Mouse (Mus musculus) lung, postnatal 0 days (tissue): ENCODE data around the gene Igsf8. TPM values are rescaled to one million over a fixed set of nuclear protein-coding genes. Genes with fewer than 3 reads are reported as not detected.

ENCODE experiments used
- ATAC-seq: fragments of 200-750 bp; cut with Nextera tagmentation; 2 replicates; pipeline ENCODE4 v1.8.0; 2017; ENCODE audit warnings: moderate library complexity
- DNase-seq: peaks from one replicate; pipeline ENCODE4 v3.0.0-alpha.2; 2016; ENCODE audit warnings: low spot score
- H3K27ac ChIP-seq: fragments of 300-500 bp; sonication (generic); 2 replicates; pipeline ENCODE4 v1.5.1; 2014; ENCODE audit warnings: antibody characterized with exemption, mild to moderate bottlenecking, low read length, mixed read lengths
- H3K27me3 ChIP-seq: fragments of 300-500 bp; sonication (generic); replicated peaks from 2 replicates; pipeline ENCODE4 v1.6.1; 2014; ENCODE audit warnings: low read length, mixed read lengths; ENCODE audit not compliant: insufficient read depth
- H3K36me3 ChIP-seq: fragments of 300-500 bp; sonication (generic); 2 replicates; pipeline ENCODE4 v1.6.1; 2014; ENCODE audit warnings: low read length, mixed read lengths; ENCODE audit not compliant: insufficient read depth
- H3K4me1 ChIP-seq: fragments of 300-500 bp; sonication (generic); 2 replicates; pipeline ENCODE4 v1.6.1; 2014; ENCODE audit warnings: antibody characterized with exemption, low read depth, low read length, mixed read lengths; ENCODE audit not compliant: insufficient read depth
- H3K4me2 ChIP-seq: fragments of 300-500 bp; sonication (generic); replicated peaks from 2 replicates; pipeline ENCODE4 v1.6.1; 2014; ENCODE audit warnings: low read depth, mild to moderate bottlenecking, low read length, moderate library complexity, mixed read lengths
- H3K4me3 ChIP-seq: fragments of 300-500 bp; sonication (generic); 2 replicates; pipeline ENCODE4 v1.5.1; 2014; ENCODE audit warnings: low read depth, low read length
- H3K9ac ChIP-seq: fragments of 300-500 bp; sonication (generic); replicated peaks from 2 replicates; pipeline ENCODE4 v1.6.1; 2014; ENCODE audit warnings: low read depth, mild to moderate bottlenecking
- H3K9me3 ChIP-seq: fragments of 300-500 bp; sonication (generic); 2 replicates; pipeline ENCODE4 v1.6.1; 2016; ENCODE audit warnings: low read length, mixed read lengths
- CTCF ChIP-seq: IDR thresholded peaks from 2 replicates; pipeline ENCODE4 v1.5.1; 2016; ENCODE audit warnings: antibody characterized with exemption, mild to moderate bottlenecking
- EP300 ChIP-seq: IDR thresholded peaks from 2 replicates; pipeline ENCODE4 v1.6.1; 2016; ENCODE audit warnings: antibody characterized with exemption, mild to moderate bottlenecking, control low read depth
- WGBS: fragments of 180-500 bp; shearing (Covaris S2); extraction: QIAGEN DNeasy Blood & Tissue Kit; methylation state at CpG from one replicate; pipeline ENCODE4 v1.1.7; 2014; 5-methylcytosine and 5-hydroxymethylcytosine counted together
- polyA plus RNA-seq: library from polyadenylated mRNA; unstranded; fragments of >200 nt; fragmentation: Nextera tagmentation; extraction: Ambion mirVana; gene quantifications from 2 replicates; pipeline ENCODE4 v1.2.1, GENCODE M21; 2015

The Igsf8 gene
- polyA plus RNA-seq, 1 experiment from 2014 or later = 30.0 TPM

DNA sequence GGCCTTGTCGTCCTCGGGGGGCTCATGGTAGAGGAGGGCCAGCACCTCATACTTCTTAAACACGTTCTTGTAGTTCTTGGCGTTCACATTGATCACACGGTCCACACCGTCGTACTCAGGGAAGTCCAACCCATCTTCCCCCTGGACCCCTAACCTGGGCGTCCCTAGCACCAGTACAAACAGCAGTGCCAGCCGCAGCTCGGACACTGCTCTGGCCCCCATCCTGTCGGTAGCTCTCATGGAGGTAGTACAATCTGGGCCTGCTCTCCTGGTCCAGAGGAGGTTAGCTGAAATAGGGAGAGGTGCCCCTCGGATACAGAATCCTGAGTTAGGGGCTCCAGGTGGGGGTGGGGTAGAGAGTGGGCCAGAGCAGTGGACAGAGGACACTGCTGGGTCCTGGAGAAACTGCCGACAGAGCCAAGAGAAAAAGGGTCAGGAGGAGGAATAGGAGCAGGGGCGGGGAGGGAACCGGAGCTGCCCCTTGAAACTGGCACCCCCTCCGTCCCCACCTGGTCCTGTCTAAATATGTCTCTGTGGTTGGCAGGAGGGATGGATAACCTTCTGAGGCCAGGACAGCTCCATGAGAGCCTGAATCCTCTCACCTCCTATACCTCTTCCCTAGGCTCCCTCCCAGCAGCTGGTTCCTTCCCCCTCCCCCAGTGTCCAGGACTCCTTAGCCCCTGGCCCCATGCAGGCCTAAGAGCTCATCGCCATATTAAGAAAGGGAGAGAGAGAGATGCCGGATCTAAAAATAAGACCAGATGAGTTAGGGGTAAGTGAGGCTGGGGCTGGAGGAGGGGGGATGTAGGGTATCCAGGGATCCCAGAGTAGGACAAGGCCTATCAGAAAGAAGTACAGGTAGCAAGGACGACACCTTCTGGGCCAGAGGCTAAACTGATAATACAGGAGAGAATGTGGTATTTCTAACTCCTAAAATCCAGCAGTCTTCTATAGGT is 41.7 kb upstream of the Igsf8 start, which contains the start of gene Casq1:
Casq1 (minus strand) TSS at position 418 of the 956 bp plus-strand sequence.
- no peak for TF ChIP-seq EP300
- no peak for TF ChIP-seq CTCF
- H3K27ac ChIP-seq = peak within 1 kb of the TSS; percentile 79
- H3K36me3 ChIP-seq = no peaks in the 10 kb centered on the region
- 79% methylated on average over 18 of the region's 19 CpGs for WGBS
- no peak within 1 kb of the TSS for H3K9ac ChIP-seq
- H3K4me3 ChIP-seq = no peak within 1 kb of the TSS
- no peaks in the 10 kb centered on the region for H3K9me3 ChIP-seq
- no peaks in the 10 kb centered on the region for H3K27me3 ChIP-seq
- H3K4me2 ChIP-seq = no peak within 1 kb of the TSS
- no peak for DNase-seq
- H3K4me1 ChIP-seq = peaks cover 4% of the 10 kb centered on the region; the same call in 1 of the 2 replicates
- ATAC-seq = no peak

DNA sequence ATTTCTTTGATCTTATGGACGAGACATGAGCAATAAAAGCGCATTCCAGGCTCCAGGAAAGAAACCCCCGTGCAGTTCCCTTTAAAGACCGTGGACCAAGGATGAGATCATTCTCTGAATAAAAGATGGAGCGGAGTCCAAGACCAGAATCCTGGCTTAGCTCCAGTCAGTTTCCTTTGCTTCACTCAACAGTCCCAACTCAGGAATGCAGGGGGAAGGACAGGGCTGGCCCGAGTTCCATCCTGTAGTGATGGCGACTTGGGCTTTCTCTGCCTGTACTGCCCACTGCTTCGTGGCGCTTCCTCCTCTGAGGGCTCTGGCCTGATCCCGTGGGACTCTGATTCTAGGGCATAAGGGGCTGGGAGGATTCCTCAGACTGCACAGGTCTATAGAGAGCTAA is 41.0 kb upstream of the Igsf8 start:
- TF ChIP-seq EP300 (no peak), CTCF (no peak)
- peak overlapping the region; percentile 79 for H3K27ac ChIP-seq
- peaks cover 4% of the 10 kb centered on the region; the same call in 1 of the 2 replicates for H3K4me1 ChIP-seq
- no peak overlapping the region for H3K4me3 ChIP-seq
- 15% methylated on average over 10 of the region's 10 CpGs for WGBS
- no peaks in the 10 kb centered on the region for H3K9me3 ChIP-seq
- H3K36me3 ChIP-seq = no peaks in the 10 kb centered on the region
- H3K27me3 ChIP-seq = no peaks in the 10 kb centered on the region
- no peak overlapping the region for H3K4me2 ChIP-seq
- ATAC-seq = peak; percentile 81
- DNase-seq = peak; percentile 89
- no peak overlapping the region for H3K9ac ChIP-seq

DNA sequence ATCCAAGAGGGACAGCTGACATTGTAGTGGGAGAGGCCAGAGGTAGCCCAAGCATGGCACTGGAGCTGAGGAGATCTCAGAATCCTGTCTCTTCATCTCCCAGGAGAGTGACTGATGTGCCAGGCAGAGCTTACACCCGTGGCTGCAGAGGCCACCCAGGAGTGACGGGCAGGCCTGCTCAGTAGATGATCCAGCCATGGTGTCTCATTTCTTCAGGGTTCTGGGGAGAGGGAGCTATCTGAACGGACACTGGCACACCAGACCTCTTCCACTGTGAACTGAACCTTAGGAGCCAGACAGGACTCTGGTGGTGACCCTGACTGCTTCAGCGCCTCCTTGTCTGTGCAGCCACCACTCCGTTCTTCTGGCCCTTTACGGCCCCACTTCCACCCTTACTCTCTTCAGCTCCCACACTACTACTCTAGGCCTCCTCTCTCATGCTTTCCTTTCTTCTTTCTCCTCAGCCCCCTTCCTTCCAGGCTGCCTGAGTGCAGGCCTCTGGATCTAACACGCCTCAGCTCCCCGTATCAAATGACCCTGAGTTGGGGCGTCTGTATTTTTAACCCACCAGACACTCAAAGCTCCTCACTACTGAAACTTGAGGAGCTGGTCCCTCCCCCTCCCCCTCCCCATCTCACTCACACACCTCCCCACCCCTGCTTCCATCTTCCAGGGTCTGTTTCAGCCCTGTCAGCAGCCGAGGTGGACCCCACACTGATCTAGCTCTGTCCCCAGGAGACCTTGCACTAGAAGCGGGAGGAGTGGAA is 40.0 kb upstream of the Igsf8 start:
- Histone ChIP-seq H3K27me3 (no peaks in the 10 kb centered on the region), H3K27ac (peak overlapping the region; percentile 79; the same call in 1 of the 2 replicates), H3K9me3 (no peaks in the 10 kb centered on the region), H3K4me1 (peaks cover 4% of the 10 kb centered on the region; the same call in 1 of the 2 replicates), H3K9ac (no peak overlapping the region), H3K4me2 (no peak overlapping the region), H3K36me3 (no peaks in the 10 kb centered on the region), H3K4me3 (no peak overlapping the region)
- ATAC-seq (no peak), DNase-seq (no peak)
- TF ChIP-seq CTCF (no peak), EP300 (no peak)
- 53% methylated on average over 11 of the region's 11 CpGs for WGBS

DNA sequence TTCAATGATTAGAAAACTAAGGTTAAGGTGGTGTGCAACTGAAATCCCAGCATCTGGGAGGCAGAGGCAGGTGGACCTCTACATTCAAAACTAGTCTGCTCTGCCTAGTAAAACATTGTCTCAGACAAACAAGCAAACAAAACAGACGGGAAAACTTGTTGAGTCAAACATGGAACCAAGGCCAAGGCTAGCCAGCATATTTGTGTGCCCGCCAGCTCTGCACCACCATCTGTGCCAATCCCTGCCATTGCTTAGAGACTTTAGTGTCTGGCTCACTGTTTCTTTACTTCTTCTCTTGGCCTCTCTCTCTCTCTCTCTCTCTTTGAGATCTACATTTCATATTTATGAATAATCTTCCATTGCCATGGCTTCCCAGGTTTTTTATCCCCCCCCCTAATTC is 33.2 kb upstream of the Igsf8 start:
- H3K9ac ChIP-seq = no peak overlapping the region

DNA sequence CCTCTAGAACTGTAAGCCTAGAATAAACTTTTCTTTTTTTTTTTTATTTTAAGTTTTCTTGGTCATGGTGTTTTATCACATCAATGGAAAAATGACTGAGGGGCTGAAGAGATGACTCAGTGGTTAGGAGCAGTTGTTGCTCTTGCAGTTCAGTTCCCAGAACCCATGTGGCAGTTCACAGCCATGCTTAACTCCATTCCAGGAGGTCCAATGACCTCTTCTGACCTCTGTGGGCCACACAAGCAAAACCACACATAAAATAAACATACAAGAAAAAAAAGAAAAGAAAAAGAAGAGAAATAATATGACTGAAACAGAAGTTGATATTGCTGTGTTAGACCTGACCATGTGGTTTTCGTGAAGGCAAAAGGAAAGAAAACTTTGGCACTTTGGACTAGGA is 32.2 kb upstream of the Igsf8 start:
- H3K9ac ChIP-seq = no peak overlapping the region
- no peak for DNase-seq
- 72% methylated on average over 1 of the region's 1 CpGs for WGBS

More for the DNA sequence above, 33.2 kb upstream of the Igsf8 start:
- Histone ChIP-seq H3K27me3 (no peaks in the 10 kb centered on the region), H3K36me3 (no peaks in the 10 kb centered on the region), H3K9me3 (no peaks in the 10 kb centered on the region), H3K4me3 (no peak overlapping the region), H3K27ac (no peak overlapping the region), H3K4me2 (no peak overlapping the region), H3K4me1 (no peaks in the 10 kb centered on the region)
- DNase-seq (no peak), ATAC-seq (no peak)
- TF ChIP-seq CTCF (no peak), EP300 (no peak)
- WGBS = 81% methylated on average over 2 of the region's 2 CpGs

More for the DNA sequence above, 32.2 kb upstream of the Igsf8 start:
- Histone ChIP-seq H3K4me3 (no peak overlapping the region), H3K4me2 (no peak overlapping the region), H3K9me3 (no peaks in the 10 kb centered on the region), H3K4me1 (no peaks in the 10 kb centered on the region), H3K27me3 (no peaks in the 10 kb centered on the region), H3K27ac (no peak overlapping the region), H3K36me3 (no peaks in the 10 kb centered on the region)
- no peak for ATAC-seq
- TF ChIP-seq EP300 (no peak), CTCF (no peak)
